Mouse (Mus musculus): ENCODE data around the gene Plxnd1.

The Plxnd1 gene

DNA sequence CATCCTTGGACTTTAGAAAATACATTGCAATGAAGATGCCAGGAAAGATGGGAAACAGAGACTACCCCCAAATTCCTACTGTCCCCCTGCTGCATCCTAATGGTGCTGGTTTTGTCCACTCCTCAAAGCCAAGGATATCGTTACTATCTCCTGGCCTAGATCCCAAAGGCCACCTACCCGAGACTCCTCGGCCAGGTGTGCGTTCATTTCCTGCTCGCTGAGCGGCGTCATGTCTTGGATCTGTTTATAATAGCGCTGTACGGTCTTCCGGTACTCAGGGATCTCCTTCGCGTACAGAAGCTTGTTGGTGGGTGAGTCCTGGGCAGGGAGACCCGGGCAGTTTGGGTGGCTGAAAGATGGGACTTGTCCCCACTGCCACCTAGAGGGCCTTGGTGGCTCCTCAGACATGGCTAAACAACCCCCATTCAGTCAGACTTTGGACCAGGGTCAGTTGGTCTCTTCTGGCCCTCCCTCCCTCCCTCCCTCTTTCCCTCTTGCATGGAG is 38.3 kb downstream of the Plxnd1 start:
- no peak for DNase-seq

DNA sequence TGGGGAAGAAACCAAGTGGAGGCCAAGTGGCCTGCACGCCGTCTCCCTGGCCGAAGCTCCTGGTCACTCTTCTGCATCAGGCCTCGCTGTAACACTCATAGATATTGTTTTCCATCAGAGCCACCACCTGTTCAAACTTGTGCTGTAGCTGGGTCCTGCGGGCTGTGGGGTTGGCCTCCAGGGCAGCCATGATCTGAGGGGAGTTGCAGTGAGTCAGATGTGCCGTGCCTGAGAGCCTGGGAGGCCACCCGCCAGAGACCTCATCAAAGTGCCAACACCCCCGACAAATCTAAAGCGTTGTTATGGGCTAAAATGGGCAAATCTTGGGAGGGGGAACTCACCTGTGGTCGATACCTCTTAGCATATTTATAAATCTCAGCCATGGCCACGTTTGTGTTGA is 39.1 kb downstream of the Plxnd1 start:
- DNase-seq: no peak

DNA sequence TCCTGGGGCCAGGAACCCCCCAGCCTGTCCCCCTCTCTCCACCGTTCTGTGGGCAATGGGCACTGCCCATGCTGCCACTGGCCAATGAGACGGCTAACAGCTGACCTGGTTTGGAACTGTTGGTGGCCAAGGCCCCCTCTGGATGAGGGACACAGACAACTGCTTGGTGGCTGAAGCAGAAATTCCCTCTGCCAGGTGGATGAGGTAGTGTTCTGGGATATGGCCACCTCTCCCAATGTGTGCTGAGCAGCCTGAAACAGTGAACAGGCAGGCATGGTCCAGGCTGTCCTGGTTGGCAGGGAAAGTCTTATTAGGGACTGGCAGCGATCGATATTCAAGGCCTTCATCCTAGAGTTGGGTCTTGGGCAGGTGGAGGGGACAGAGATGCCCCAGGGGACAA is 39.6 kb downstream of the Plxnd1 start:
- DNase-seq: no peak

DNA sequence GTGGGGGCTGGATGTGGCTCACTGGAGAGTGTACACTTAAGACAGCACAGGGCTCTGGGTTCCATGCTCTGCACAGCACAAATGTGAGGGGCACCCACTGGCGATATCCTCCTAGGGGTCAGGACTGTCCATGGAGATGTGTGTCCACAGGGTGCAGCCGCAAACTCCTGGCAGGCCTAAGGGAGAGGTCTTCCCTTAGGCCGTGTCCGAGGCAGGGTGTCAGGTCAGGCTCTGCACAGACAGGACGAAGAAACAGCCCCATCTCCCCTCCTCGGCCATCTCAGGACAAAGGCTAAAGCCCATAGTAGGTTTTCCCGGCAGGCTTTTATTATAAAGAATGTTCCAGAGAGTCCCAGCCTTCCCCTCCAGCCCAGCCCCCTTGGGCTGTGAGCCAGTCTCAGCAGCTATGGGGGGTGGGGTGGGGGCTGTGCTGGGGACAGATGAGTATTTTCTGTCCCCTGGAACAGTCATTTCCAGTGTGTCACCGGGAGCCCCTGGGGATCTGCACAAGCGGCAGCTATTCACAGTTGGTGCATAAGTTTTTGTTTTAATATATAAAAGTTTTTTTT is 40.2 kb downstream of the Plxnd1 start:
- peak; percentile 65 for DNase-seq

DNA sequence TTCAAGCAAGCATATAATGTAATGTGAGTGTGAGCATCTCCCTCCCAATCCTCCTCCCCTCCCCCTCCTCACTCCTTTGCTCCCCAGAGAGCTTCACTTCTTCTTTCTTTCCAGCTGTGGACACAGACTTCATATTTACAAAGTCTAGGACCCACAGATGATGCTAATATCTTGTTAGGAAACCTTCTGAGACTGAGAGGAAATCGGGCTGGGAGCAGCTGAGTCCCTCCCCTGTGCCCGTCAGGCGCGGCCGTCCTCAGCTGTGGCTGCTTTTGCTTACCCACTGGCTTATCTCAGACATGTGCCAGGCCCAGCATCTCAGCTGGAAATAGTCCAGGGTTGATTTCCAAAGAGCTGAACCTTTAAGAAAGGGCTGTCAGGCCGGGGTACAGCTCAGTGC is 48.4 kb downstream of the Plxnd1 start:
- DNase-seq: no peak

DNA sequence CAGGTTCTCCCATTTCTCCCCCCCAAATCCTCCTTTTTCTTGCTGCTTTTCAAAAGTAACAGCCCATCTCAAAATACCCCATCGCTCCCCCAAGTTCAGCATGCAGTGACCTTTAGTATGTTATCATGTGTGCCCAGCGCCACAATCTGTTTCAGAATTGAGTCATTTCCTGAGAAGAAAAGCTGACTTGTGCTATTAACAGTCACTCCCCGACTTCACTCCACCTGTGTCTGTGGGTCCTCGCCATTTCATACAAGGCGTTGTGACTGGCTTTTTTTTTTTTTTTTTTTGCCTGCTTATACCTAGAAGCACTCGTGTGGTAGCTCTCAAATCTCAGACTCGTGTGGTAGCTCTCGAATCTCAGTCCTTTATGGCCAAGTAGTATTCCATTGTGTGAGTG is 49.2 kb downstream of the Plxnd1 start:
- DNase-seq: no peak

DNA sequence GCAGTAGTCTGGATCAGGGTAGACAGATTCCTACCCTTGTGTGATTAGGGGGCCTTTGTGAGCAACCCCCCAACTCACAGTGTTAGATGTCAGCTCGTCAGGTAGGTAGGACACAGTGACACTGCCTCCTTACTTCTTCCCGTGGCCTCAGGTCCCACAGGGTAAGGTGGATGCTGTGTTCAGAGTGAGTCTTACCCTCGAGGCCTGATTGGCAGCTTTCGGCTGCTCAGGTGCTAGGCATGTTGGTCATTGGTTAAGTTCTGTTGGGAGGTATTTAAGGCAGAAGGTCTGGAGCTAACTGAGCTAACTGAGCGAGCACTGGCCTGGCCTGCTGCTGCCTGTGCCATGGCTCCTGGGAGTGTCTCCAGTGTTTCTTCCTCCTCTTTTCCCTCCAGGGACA is 50.2 kb downstream of the Plxnd1 start, which contains the start of gene H1foo:
TSS of gene H1foo (plus strand) at position 301 of the 400 bp plus-strand sequence.
- no peak for DNase-seq

DNA sequence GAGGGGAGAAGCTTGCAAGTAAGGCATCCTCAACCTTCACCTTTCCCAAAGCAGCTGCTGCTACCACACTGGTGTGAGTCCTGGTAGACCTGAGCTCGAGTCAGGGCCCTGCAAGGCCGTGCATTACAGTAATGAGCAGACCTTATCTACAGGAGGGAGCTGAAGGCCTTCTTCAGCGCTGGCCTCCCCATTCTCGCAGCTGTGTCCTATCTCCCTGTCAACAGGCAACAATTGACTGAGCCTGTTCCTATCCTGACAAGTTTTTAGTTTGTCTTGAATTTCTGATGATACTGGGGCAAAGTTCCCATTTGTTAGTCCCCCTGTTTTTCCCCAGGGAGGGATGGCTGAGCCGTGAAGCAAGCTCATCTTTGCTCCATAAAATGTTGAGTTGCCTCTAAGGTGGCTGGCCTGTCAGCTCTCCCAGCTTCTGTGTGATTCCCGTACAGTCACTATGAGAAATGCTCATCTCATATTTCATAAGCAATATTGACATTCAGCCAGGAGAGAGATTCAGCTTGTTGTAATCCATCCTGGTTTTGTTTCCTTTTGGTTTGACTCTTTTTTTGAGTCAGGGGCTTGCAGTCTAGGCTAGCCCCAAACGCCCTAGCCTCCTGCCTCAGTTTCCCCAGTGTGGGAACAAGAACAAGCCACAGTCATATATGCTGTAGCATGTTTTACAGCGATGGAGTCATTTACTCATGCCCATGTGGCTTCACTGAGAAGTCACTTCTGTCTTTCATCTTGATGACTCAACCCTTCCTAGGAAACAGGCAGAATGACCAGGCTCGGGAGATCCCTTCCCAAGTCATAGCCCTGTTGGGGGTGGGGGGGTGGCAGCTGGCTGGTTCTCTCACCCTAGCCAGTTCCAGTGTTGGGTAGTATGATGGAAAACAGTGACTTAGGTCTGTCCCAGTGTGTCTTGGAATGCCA is 51.0 kb downstream of the Plxnd1 start:
- no peak for DNase-seq

DNA sequence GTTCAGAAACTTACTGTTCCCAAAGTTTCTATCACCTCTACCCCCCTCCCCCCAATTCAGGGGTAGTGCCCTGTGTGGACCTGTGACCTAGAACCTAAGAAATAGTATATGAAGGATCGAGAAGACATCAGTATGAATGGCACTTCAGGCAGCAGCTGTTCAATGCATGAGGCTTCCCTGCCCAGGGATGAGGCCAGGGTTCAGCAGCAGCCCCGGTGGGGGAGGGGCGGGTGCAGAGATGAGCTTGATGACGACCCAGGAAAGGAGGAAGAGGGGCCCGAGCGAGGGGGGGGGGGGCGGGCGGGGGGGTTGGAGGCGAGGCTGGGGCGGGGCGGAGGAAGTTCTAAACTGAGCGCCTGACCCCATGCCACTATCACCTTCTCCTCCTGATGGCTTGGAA is 53.7 kb downstream of the Plxnd1 start:
- no peak for DNase-seq

DNA sequence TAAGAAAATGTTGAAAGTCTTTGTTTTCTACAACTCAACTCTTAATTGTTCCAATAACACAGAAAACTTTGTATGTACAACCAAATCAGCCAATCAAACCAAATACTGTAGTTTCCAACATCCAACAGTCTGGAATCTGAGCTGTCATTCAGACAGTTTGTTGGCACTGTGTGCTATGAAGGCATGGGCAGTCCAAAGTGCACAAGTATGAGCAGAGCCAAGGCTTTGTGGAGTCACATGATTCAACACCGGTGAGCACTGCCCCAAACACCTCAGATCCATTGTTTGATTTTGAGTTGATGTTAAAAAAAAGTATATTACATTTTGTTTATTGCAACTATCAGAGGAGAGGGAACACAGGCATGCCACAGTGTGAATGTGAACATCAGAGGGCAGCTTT is 54.2 kb downstream of the Plxnd1 start:
- no peak for DNase-seq

DNA sequence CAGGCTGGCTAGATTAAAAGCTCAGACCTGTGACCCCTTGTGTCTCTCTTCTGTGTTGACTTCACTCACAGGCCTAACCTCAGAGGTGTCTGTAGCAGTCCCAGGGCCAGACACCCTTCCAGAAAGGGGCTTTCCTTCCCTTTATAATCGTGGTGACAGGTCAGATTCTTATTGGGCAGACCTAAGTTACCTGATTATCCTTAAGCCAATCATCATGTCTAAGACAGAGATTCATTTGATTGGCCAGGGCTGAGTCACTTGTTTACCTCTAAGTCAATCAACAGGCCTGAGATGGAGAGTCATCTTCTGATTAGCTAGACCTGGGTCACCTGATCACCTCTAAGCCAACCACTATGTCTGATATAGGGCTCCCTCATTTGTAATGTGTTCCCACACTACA is 56.0 kb downstream of the Plxnd1 start:
- DNase-seq: no peak

DNA sequence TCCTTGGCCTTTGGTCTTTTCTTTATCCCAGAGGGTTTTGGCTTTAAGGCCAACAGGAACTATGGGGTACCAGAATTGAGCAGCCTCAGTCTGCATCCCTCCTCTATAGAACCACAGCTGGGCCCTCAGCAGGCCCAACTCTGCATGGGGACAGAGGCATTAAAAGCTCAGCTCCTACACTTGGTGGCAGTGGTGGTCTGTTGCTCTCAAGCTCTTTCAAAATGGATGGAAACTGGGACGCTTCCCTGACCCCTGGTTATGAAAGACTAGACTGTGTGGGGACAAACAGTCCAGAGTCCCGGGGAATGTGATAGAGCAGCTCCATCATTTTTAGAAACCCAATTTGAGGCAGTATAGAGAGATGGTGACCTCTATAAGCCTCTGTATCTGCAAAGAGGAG is 56.8 kb downstream of the Plxnd1 start:
- DNase-seq: no peak

DNA sequence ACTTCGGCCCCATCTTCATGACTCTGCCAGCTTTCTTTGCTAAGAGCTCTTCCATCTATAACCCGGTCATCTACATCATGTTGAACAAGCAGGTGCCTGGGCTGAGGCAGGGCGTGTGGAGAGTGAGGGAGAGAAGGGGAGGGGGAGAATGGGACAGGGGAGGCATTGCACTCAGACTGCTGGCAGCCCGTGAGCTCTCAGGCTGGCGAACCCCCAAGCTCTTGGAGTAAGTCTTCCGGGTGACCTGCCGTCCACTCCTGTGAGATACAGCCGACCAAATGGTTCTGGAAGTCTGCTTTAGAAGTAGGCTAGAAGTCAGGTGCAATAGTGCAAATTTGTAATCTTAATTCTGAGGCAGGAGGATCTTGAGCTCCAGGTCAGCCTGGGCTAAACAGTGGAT is 59.3 kb downstream of the Plxnd1 start:
- DNase-seq: no peak

DNA sequence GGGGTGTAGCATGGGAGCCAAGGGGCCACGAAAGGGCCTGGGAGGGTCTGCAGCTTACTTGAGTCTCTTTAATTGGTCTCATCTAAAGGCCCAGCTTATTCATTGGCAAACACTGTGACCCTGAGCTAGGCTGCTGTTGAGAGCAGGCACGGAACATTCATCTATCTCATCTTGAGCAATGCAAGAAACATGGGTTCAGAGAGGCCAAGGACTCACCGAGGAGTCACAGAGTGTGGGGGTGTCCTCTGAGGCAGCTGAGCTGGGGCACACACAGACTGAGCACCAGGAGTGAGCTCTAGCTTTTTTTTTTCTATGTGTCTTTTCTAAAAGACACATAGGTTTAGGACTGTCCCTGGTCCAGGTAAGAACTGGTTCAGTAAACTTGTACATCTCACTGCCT is 62.4 kb downstream of the Plxnd1 start:
- DNase-seq: no peak

DNA sequence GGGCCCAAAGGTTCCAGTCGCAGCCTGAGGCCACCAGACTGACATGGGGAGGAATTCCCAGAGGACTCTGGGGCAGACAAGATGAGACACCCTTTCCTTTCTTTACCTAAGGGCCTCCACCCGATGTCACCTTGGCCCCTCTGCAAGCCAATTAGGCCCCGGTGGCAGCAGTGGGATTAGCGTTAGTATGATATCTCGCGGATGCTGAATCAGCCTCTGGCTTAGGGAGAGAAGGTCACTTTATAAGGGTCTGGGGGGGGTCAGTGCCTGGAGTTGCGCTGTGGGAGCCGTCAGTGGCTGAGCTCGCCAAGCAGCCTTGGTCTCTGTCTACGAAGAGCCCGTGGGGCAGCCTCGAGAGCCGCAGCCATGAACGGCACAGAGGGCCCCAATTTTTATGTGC is 63.2 kb downstream of the Plxnd1 start, which contains the start of gene Rho:
TSS of gene Rho (plus strand) at position 110 of the 400 bp plus-strand sequence.
- no peak for DNase-seq

DNA sequence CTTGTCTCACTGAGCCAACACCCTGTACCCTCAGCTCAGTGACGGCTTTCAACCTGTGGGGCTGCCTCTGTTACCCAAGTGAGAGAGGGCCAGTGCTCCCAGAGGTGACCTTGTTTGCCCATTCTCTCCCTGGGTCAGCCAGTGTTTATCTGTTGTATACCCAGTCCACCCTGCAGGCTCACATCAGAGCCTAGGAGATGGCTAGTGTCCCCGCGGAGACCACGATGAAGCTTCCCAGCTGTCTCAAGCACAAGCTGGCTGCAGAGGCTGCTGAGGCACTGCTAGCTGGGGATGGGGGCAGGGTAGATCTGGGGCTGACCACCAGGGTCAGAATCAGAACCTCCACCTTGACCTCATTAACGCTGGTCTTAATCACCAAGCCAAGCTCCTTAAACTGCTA is 64.8 kb downstream of the Plxnd1 start:
- DNase-seq: peak; percentile 70

DNA sequence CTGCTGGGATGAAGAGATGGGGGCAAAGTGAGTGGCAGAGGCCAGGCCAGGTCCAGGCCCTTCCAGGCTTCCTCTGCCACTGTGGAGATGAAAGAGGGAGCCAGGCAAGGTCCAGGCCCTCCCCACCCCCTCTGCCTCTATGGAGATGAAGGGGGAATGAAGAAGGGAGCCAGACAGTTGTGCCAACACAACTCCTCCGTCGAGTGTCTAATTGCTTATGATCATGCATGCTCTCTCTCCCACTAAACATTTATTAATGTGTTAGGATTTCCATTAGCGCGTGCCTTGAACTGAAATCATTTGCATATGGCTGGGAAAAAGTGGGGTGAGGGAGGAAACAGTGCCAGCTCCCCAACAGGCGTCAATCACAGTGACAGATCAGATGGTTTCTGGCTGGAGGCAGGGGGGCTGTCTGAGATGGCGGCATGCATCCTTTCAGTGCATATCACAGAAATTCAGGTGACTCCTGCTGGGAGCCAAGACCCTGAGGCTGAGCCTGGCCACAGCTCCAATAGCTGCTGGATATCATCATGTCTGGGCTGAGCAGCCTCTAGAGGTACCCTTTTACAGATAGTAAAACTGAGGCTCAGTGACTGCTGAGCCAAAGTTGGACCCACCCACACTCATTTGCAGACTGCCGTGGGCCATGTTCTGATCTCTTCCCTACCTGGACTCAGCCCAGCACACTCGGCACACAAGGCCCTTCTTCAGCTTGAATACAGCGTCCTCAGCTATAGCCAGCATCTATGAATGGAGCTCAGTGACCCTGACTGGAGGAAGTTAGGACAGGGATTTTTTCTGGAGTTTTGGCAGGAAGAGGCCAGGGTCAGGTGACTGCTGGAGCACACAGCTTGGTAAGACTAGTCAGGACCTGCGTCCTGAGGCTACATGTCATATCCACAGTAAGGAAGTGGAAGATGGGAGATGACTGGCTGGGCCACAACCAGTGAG is 67.2 kb downstream of the Plxnd1 start:
- no peak for DNase-seq

DNA sequence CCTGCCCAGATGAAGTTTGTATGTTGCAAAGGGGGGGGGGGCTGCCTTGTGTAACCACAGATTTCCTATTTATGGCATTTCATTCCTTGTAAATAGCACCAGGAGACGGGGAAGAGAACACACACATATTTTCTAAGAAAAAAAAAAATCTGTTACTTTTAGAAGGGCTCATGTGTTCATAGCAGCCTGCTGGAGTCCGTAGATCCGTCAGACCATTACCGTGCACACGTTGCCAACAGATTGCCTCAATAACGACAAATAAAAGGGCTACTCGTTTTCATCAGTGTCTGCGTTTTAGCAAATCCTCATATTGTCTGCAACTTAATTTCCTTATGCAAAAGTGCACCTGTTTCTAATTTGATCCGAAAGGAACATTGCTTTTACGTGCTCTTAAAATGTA is 68.4 kb downstream of the Plxnd1 start:
- no peak for DNase-seq

DNA sequence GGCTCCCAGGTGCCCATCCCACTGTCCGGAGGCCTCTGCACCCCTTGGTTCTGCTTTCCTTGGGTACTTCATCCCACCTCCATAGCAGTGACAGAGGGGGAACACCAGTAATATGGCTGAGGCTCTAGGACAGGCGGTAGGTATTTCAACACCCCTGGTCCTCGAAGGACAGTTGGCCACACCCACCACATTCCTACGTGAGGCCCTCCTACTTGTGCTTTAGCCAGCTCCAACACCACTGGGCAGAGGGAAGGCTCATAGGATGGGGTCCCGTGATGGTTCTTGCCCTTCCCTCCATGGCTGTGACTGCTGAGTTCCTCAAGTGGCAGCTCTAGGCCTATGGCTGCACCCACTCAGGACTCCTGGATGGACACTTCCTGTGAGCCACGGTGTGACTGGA is 70.0 kb downstream of the Plxnd1 start:
- no peak for DNase-seq

DNA sequence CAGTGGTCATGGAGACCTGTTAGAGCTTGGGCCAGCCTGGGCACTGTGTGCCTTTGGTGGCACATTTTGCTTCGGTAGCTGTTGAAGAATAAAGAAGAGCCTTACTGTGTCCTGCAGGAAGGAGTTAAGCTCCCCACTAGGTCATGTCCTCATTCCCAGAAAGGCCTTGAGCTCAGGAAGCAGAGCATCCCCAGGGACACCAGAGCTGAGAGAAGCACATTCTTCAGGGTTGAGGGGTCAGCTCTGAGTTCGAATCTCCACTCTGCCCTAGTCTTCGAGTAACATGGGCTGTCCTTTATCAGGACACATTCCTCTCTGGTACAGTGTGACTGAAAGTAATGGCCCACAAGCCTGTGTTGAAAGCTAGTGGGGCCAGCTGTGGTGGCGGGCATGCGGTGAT is 74.9 kb downstream of the Plxnd1 start:
- DNase-seq: peak; percentile 61

DNA sequence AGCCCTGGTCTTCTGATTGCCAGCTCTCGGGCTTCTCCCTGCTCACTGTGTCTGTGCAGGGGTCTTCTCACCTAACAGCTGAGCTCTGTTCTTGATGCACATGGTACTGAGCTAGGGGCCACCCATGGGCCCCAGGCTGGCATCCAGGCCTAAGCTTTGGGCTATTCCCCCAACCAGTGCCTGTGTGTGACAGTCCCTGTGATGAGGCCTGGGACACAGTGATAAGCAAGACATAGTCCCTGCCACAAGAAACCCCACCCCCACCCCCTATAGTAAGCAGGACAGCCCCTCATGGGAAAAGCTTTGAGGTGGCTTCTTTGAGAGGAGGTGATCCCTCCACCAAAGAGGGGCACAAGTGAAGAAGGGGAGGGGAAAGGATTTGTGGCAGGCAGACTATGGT is 76.2 kb downstream of the Plxnd1 start:
- no peak for DNase-seq

DNA sequence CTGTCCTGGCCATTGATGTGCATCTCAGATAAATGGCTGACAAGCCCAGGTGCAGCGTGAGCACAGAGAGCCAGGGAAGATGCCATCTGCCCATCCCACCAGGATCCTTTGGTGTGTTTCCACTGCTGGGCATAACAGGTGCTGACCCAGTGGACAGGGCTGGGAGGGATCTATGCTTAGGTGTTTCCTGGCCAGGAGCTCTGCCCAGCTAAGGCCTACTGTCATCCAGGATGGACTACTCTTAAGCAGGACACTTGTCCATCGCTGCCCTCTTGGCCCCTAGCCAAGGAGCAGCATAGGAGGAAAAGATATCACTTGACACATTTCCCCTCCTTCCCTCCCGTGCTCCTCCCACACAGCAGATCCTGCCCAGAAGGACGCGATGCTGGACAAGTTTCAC is 78.2 kb downstream of the Plxnd1 start:
- no peak for DNase-seq

All from kidney, postnatal 10 days (tissue).